Mouse (Mus musculus) liver, adult 2 months (tissue): ENCODE measurements at regions not wholly inside any gene's neighbourhood (a gene's known extent, or its start where the extent isn't known, plus 50 kb on each side); places are given as distances from the start of the nearest gene placed in this dataset.

Experiments
- CTCF ChIP-seq: fragments of 200-500 bp; IDR thresholded peaks from 2 replicates; pipeline ENCODE4 v1.5.1; 2011; ENCODE audit warnings: low read depth, low read length, control low read depth
- POLR2A ChIP-seq: fragments of 200-500 bp; IDR thresholded peaks from 2 replicates; pipeline ENCODE4 v1.6.1; 2011; ENCODE audit warnings: low read length, control low read depth; ENCODE audit not compliant: insufficient read depth; ENCODE audit errors: extremely low read depth

- TF ChIP-seq POLR2A (no peak), CTCF (no peak)
Measured at GRCm38 (mm10) chr4:35375791-35376190, 149.8 kb upstream of the C9orf72 start.
